Mouse (Mus musculus) left cerebral cortex, postnatal 10 days (tissue): ENCODE measurements around the gene Gm20388. TPM values are rescaled to one million over a fixed set of nuclear protein-coding genes. Genes with fewer than 3 reads are reported as not detected.

ENCODE experiments used
- DNase-seq, 2 experiments: peaks; one replicate each; pipeline ENCODE4 v3.0.0; 2021 to 2022; ENCODE audit warnings: low spot score in 2 of 2, mixed read lengths in 1 of 2; ENCODE audit errors: extremely low spot score in 1 of 2
- intact Hi-C: fragments of 180-260 bp; cut with DNase I; formaldehyde crosslinking; loops from one replicate; pipeline ENCODE4 v1.15.1; 2025
- total RNA-seq, 2 experiments: library from RNA; stranded (reverse); gene quantifications; 2 replicates each; pipeline ENCODE4 v1.2.3; 2021

Gene Gm20388
- total RNA-seq, 2 experiments from 2014 or later: 4.4 to 9.0 TPM

GRCm38 (mm10) chr8:120740579-120740978 is 829.9 kb downstream of the Gm20388 start:
- DNase-seq: no peak
- intact Hi-C loops: no loop called here

- DNase-seq: no peak
- intact Hi-C loops: no loop called here
These were observed 830.4 kb downstream of the Gm20388 start for GRCm38 (mm10) chr8:120741001-120741400.

DNA sequence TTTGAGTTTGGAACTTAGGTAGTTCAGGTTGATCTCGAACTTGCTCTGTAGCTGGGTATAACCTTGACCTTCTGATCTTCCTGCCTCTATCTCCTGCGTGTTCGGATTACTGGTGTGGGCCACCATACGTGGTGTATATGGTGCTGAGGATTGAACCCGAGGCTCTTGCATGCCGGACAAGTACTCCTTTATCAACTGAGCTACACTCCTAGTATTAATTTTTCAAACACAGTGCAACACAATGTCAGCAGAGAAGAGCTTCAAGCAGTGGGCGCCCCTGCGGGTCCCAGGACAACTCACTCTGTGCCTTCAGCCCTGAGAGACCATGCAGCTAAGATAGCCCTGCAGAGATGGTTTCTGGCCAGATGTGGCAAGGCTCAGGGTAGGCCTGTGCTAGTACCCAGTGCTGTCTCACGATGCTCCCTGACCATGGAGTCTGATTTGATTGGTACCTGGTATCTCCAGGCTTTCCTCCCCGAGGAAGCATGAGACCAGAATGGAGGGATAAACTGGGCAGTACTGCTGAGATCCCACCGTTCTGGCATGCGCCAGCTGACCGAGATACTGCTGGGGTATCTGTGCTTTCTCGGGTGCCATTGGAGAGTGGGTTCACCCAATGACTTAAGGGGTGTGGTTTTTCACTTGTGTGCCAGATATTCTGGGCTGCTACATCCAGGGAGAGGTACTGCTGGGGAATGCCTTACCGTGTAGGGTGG is 831.3 kb downstream of the Gm20388 start:
- DNase-seq: no peak
- intact Hi-C loops: no loop called here

DNA sequence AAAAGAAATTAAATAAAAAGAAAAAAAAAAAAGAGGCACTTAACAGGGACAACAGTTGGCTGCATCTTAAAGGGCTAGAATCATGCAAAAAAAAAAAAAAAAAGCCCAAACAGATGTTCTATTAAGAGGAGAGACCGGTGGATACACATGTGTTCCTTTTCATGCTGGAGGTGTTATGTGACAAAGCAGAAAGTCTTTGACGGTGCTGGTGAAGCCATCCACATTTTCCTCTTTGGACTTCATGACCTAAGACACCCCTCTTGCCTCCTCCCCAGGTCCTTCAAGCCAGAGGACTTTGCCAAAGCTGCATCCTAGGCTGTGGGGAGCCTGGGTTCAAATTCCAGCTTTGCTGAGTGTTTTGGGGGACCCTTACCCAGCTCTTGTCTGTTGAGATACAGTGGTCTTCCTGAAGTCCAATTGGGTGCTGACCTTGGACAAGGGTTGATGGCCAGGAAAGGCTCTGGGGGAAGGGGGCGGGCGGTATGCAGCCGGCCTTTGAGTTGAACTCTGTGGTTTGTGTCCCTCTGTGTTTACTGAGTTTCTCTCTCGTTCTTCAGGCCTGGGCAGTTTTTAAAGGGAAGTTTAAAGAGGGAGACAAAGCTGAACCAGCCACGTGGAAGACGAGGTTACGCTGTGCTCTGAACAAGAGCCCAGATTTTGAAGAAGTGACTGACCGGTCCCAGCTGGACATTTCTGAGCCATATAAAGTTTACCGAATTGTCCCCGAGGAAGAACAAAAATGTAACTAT is 832.7 kb downstream of the Gm20388 start:
- DNase-seq: no peak
- intact Hi-C loops: no loop called here

GRCm38 (mm10) chr8:120743898-120744290 is 833.3 kb downstream of the Gm20388 start:
- intact Hi-C loops: no loop called here
- no peak for DNase-seq

DNA sequence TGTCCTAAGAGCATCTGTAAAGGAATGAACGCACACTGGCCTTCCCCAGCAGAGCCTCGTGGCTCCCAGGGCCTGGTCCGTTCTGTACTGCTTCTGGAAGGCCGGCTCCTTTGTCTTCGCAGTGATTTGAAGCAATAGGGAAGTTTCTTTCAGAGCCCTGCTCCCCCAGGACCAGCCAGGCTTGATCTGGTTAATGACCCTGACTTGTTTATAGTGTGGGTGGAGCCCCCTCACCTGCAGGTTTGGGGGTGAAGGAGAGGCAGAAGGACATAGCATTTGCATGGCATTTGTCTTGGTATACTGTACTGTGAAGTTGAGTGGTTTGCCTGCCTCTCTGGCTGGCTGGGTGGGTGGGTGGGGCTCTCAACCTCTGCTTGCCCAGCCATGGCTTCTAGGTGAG is 833.8 kb downstream of the Gm20388 start:
- no peak for DNase-seq
- intact Hi-C loops: no loop called here

DNA sequence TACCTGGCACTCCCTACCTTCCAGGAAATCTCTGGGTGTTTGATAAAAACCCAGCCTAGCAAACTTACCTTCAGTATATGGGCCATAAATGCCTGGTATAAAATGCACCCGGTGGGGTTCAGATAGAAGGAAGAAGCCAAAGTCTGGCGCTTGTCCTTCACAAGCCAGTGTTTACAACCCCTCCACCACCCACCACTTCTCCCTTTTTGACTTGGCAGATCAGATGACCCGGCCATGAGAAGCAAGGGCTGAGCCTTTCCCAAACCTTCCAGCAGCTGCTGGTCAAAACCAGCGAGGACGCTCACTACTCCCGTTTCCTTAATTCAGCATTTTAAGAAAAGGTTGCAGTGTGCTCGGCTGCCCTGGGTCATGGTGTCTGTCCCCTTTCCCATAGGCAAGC is 834.6 kb downstream of the Gm20388 start:
- intact Hi-C loops: no loop called here
- no peak for DNase-seq

- DNase-seq: no peak
- intact Hi-C loops: no loop called here
These were observed 835.5 kb downstream of the Gm20388 start for GRCm38 (mm10) chr8:120746007-120746701.

GRCm38 (mm10) chr8:120747286-120747685 is 836.6 kb downstream of the Gm20388 start:
- intact Hi-C loops: no loop called here
- no peak for DNase-seq

DNA sequence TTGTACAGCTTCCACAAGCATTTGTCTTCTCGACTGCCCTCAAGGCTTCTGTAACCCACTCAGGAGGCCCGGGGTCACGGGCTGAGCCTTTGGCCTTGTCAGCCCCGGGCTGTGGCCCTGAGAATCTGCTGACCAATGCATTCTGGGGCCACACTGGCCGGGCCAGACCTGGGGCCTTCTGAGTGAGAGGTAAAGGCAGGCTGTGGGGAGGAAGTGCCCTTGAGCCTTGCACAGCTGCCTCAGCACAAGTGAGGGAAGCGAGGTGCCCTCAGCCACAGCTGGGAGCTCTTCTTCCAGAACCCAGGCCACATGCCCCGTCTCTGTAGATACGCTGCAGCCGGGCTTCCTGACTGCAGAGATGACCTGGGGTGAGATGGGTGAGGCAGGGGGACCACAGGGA is 840.0 kb downstream of the Gm20388 start:
- intact Hi-C loops: no loop called here

DNA sequence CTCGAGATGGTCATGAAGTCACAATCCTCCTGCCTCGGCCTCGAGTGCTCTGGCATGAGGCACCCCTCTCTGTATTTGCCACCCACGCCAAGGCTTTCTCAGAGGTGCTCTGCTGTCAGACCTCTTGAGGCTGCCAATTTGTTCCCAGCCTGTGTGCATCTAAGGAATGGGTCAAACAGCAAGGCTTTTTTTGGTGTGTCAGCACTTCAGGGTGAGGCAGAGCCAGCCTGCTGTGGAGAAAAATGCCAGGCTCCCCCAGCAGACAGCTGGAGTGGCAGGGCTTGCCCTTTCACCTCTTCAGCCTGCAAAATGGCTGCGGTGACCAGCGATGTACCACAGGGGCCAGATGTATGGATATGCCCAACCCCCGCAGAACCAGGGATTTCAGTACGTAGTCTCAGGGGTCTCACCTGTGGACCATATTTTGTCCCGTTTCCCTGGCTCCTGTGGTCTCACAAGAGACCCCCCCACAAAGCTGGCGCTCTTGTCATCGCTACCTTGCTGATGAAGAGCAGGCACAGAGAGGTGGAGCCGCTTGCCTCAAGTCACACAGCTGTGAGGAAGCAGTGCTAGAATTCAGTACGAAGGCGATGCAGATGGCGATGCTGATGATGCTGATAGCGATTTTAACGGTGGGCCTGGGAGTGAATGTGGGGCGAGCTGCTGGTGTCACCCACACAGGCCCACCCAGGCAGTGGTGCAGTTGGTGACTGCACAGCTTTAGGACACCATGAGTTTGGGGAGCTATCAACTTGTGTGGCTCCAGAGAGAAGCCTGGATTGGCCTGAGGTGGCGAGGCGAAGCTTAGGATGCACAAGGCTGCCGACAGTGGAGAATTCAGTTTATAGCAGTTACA is 840.8 kb downstream of the Gm20388 start:
- no peak for DNase-seq
- intact Hi-C loops: no loop called here

More for the DNA sequence above, 840.0 kb downstream of the Gm20388 start:
- no peak for DNase-seq

GRCm38 (mm10) chr8:120752082-120752452 is 841.4 kb downstream of the Gm20388 start:
- peak in 1 of 2 experiments; percentile 71 for DNase-seq
- intact Hi-C loops: no loop called here

DNA sequence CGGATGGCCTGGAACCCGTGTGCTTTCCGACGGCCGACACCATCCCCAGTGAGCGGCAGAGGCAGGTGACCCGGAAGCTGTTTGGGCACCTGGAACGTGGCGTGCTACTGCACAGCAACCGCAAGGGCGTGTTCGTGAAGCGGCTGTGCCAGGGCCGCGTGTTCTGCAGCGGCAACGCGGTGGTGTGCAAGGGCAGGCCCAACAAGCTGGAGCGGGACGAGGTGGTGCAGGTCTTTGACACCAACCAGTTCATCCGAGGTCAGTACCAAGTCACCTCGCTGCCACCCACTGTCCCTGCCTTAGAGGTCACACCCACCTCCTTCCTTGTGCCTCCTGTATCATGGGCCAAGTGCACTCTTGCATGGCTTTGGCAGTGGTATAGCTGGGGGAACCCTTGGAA is 842.8 kb downstream of the Gm20388 start:
- intact Hi-C loops: no loop called here
- no peak for DNase-seq

GRCm38 (mm10) chr8:120755306-120756297 is 845.0 kb downstream of the Gm20388 start:
- no peak for DNase-seq
- intact Hi-C loops: no loop called here

DNA sequence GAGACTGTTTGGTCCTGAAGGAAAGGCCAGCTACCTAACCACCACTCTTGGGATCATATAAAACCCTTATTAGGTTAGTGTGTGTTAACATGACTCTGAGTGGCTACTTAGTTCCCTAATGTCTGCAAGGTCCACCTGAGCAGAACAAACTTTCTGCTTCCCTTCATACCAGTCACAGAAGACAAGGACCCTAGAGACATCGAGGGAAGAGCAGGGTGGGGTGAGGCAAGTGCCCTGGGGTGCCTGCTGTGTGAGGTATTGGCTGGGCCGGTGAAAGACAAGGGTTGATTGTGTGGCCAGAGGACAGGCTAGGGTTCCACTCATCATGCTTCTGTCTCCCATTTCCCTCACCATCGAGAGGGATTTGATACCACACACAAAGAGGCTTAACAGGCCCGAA is 847.4 kb downstream of the Gm20388 start:
- no peak for DNase-seq
- intact Hi-C loops: no loop called here

- no peak for DNase-seq
- intact Hi-C loops: no loop called here
These were observed 849.2 kb downstream of the Gm20388 start for GRCm38 (mm10) chr8:120759847-120760246.

GRCm38 (mm10) chr8:120760341-120761215 is 849.9 kb downstream of the Gm20388 start:
- DNase-seq: no peak
- intact Hi-C loops: no loop called here
